Mouse (Mus musculus): Measurements from ENCODE around the gene Rab28. TPM values are rescaled to one million over a fixed set of nuclear protein-coding genes. Genes with fewer than 3 reads are reported as not detected.
A peak's percentile ranks its signal among the peaks of the same experiment; 100 is the strongest.

Gene Rab28
- 60.7 and 65.2 TPM in 2 replicates for polyA plus RNA-seq (2014; fragmentation: Nextera tagmentation; extraction: Ambion mirVana)

DNA sequence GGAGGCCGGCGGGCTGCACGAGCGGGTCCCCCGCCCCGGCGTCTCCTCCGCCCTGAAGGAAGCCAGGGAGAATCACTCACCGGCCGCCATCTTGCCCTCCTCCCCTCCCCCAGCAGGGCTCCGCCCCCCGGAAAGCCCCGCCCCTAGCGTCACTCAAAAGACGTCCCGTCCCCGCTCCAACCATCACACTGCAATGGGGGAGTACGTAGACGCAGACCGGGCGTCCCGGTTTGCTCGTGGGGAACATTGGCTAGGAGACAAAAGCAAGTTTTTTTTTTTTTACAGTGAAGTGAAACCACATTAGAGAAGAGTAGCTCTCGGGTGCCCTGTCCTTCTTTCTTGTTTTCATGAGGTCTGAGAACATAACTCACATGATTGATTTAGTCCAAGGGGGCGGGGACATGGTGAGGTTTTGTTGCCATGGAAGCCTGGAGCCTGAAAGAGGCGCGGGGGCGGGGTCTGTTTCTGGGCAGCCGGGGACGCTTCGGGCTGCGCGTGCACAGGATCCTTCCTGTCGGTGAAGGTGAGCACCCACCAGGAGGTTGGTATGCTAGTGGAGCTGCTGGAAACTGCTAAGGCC is at the start of gene Rab28:
Gene Rab28 (minus strand): TSS at position 107 of the 580 bp plus-strand sequence.
- peak within 1 kb of the TSS; percentile 97 for H3K4me3 ChIP-seq (ENCODE audit: low read depth, low read length)
- H3K27me3 ChIP-seq (ENCODE audit: control insufficient read depth, insufficient read depth, low read length) = no peaks in the 10 kb centered on the region
- H3K4me2 ChIP-seq (ENCODE audit: low read depth, low read length) = peak within 1 kb of the TSS; percentile 92
- peak; percentile 97 for ATAC-seq (ENCODE audit: low read depth)
- H3K9me3 ChIP-seq (ENCODE audit: control insufficient read depth, low read length) = no peaks in the 10 kb centered on the region
- peak within 1 kb of the TSS; percentile 96 for H3K9ac ChIP-seq (replicated peaks; ENCODE audit: low read depth, low read length)
- H3K4me1 ChIP-seq (ENCODE audit: control insufficient read depth, insufficient read depth, low read length) = peaks cover 7% of the 10 kb centered on the region; the same call in 1 of the 2 replicates
- H3K36me3 ChIP-seq (ENCODE audit: control insufficient read depth, insufficient read depth, low read length) = no peaks in the 10 kb centered on the region
- peak within 1 kb of the TSS; percentile 83 for H3K27ac ChIP-seq (ENCODE audit: low read depth, low read length)
- WGBS = under 1% methylated on average over 34 of the region's 34 CpGs

DNA sequence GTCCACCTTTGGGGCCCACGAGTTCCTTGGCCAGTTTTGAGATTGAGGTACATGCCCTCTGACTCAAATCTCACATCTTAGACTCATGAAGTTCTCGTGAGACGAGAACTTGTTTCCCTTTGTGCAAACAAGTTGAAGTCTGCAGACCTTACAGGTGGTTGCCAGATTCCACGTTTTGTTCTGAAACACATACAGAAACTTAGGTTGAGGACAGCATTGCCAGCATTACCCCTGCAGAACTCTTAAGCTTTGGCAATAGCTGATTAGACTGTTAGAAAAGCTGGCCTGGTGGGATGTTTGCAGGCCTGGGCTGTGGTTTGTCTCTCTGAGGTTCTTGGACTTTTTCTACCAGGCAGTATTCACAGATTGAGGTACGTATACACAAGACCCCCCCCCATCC is 49.4 kb upstream of the Rab28 start:
- Histone ChIP-seq H3K27ac (ENCODE audit: low read depth, low read length) (no peak overlapping the region), H3K4me3 (ENCODE audit: low read depth, low read length) (no peak overlapping the region), H3K27me3 (ENCODE audit: control insufficient read depth, insufficient read depth, low read length) (peaks cover 74% of the 10 kb centered on the region), H3K9ac (replicated peaks; ENCODE audit: low read depth, low read length) (no peak overlapping the region), H3K4me2 (ENCODE audit: low read depth, low read length) (no peak overlapping the region), H3K36me3 (ENCODE audit: control insufficient read depth, insufficient read depth, low read length) (no peaks in the 10 kb centered on the region), H3K4me1 (ENCODE audit: control insufficient read depth, insufficient read depth, low read length) (peaks cover 4% of the 10 kb centered on the region; the same call in 1 of the 2 replicates), H3K9me3 (ENCODE audit: control insufficient read depth, low read length) (no peaks in the 10 kb centered on the region)
- ATAC-seq (ENCODE audit: low read depth) = no peak
- WGBS = 4% methylated on average over 5 of the region's 5 CpGs

- no peaks in the 10 kb centered on the region for H3K9me3 ChIP-seq (ENCODE audit: control insufficient read depth, low read length)
- H3K27me3 ChIP-seq (ENCODE audit: control insufficient read depth, insufficient read depth, low read length) = peaks cover 79% of the 10 kb centered on the region
- H3K36me3 ChIP-seq (ENCODE audit: control insufficient read depth, insufficient read depth, low read length) = no peaks in the 10 kb centered on the region
- H3K27ac ChIP-seq (ENCODE audit: low read depth, low read length) = no peak overlapping the region
- no peaks in the 10 kb centered on the region for H3K4me1 ChIP-seq (ENCODE audit: control insufficient read depth, insufficient read depth, low read length)
- no peak overlapping the region for H3K4me2 ChIP-seq (ENCODE audit: low read depth, low read length)
- H3K9ac ChIP-seq (replicated peaks; ENCODE audit: low read depth, low read length) = no peak overlapping the region
- no peak for ATAC-seq (ENCODE audit: low read depth)
- WGBS = 4% methylated on average over 4 of the region's 4 CpGs
- no peak overlapping the region for H3K4me3 ChIP-seq (ENCODE audit: low read depth, low read length)
Measured at GRCm38 (mm10) chr5:41756396-41756795, 48.4 kb upstream of the Rab28 start.

- H3K4me2 ChIP-seq (ENCODE audit: low read depth, low read length) = no peak overlapping the region
- H3K4me1 ChIP-seq (ENCODE audit: control insufficient read depth, insufficient read depth, low read length) = no peaks in the 10 kb centered on the region
- WGBS = under 1% methylated on average over 23 of the region's 23 CpGs
- H3K27me3 ChIP-seq (ENCODE audit: control insufficient read depth, insufficient read depth, low read length) = peaks cover 80% of the 10 kb centered on the region
- no peaks in the 10 kb centered on the region for H3K9me3 ChIP-seq (ENCODE audit: control insufficient read depth, low read length)
- no peak overlapping the region for H3K27ac ChIP-seq (ENCODE audit: low read depth, low read length)
- no peak overlapping the region for H3K9ac ChIP-seq (replicated peaks; ENCODE audit: low read depth, low read length)
- no peak overlapping the region for H3K4me3 ChIP-seq (ENCODE audit: low read depth, low read length)
- H3K36me3 ChIP-seq (ENCODE audit: control insufficient read depth, insufficient read depth, low read length) = no peaks in the 10 kb centered on the region
- ATAC-seq (ENCODE audit: low read depth) = no peak
Measured at GRCm38 (mm10) chr5:41755373-41755960, 47.5 kb upstream of the Rab28 start.

GRCm38 (mm10) chr5:41754836-41755235 is 46.9 kb upstream of the Rab28 start:
- no peak overlapping the region for H3K4me2 ChIP-seq (ENCODE audit: low read depth, low read length)
- no peak overlapping the region for H3K4me3 ChIP-seq (ENCODE audit: low read depth, low read length)

DNA sequence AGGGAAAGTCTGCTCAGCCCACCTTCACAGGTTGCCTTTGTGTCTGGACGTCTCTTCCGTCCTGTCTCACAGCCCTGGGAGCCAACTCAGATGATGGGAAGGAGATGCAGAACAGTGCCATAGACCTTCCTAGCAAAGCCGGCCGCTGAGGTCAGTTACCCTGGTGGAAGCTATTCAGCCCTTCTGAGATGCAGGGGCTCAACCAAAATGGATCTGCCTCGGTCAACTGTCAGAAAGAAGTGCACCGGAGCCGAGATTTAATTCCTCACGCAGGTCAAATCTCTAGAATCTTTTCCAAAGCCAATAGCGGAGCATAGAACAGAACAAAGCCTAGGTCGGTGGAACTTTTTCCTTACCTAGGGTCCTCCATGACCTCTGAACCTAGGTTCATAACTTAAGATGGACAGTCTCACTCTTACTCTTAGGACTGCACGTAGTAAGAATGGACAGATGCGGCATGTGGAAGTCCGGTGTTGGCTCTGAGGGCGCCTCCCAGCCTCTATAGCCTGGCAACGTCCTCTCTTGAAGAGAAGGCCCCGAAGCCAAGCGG is 46.3 kb upstream of the Rab28 start:
- H3K4me1 ChIP-seq (ENCODE audit: control insufficient read depth, insufficient read depth, low read length) = no peaks in the 10 kb centered on the region
- no peak overlapping the region for H3K4me3 ChIP-seq (ENCODE audit: low read depth, low read length)
- no peak overlapping the region for H3K9ac ChIP-seq (replicated peaks; ENCODE audit: low read depth, low read length)
- H3K36me3 ChIP-seq (ENCODE audit: control insufficient read depth, insufficient read depth, low read length) = no peaks in the 10 kb centered on the region
- under 1% methylated on average over 17 of the region's 17 CpGs for WGBS
- H3K27me3 ChIP-seq (ENCODE audit: control insufficient read depth, insufficient read depth, low read length) = peaks cover 82% of the 10 kb centered on the region
- H3K4me2 ChIP-seq (ENCODE audit: low read depth, low read length) = no peak overlapping the region
- H3K27ac ChIP-seq (ENCODE audit: low read depth, low read length) = no peak overlapping the region
- no peaks in the 10 kb centered on the region for H3K9me3 ChIP-seq (ENCODE audit: control insufficient read depth, low read length)
- ATAC-seq (ENCODE audit: low read depth) = peak; percentile 29; the same call in 1 of the 2 replicates

More at GRCm38 (mm10) chr5:41754836-41755235, 46.9 kb upstream of the Rab28 start:
- H3K9me3 ChIP-seq (ENCODE audit: control insufficient read depth, low read length) = no peaks in the 10 kb centered on the region
- no peak overlapping the region for H3K27ac ChIP-seq (ENCODE audit: low read depth, low read length)
- ATAC-seq (ENCODE audit: low read depth) = no peak
- H3K9ac ChIP-seq (replicated peaks; ENCODE audit: low read depth, low read length) = no peak overlapping the region
- no peaks in the 10 kb centered on the region for H3K4me1 ChIP-seq (ENCODE audit: control insufficient read depth, insufficient read depth, low read length)
- H3K27me3 ChIP-seq (ENCODE audit: control insufficient read depth, insufficient read depth, low read length) = peaks cover 81% of the 10 kb centered on the region
- no peaks in the 10 kb centered on the region for H3K36me3 ChIP-seq (ENCODE audit: control insufficient read depth, insufficient read depth, low read length)
- under 1% methylated on average over 16 of the region's 16 CpGs for whole genome bisulfite sequencing

- Histone ChIP-seq H3K36me3 (ENCODE audit: control insufficient read depth, insufficient read depth, low read length) (no peaks in the 10 kb centered on the region), H3K4me3 (ENCODE audit: low read depth, low read length) (no peak overlapping the region), H3K27me3 (ENCODE audit: control insufficient read depth, insufficient read depth, low read length) (peaks cover 82% of the 10 kb centered on the region), H3K4me2 (ENCODE audit: low read depth, low read length) (no peak overlapping the region), H3K27ac (ENCODE audit: low read depth, low read length) (no peak overlapping the region), H3K9me3 (ENCODE audit: control insufficient read depth, low read length) (no peaks in the 10 kb centered on the region), H3K9ac (replicated peaks; ENCODE audit: low read depth, low read length) (no peak overlapping the region), H3K4me1 (ENCODE audit: control insufficient read depth, insufficient read depth, low read length) (no peaks in the 10 kb centered on the region)
- ATAC-seq (ENCODE audit: low read depth) = no peak
- 21% methylated on average over 4 of the region's 4 CpGs for WGBS
Measured at GRCm38 (mm10) chr5:41752721-41753120, 44.8 kb upstream of the Rab28 start.

DNA sequence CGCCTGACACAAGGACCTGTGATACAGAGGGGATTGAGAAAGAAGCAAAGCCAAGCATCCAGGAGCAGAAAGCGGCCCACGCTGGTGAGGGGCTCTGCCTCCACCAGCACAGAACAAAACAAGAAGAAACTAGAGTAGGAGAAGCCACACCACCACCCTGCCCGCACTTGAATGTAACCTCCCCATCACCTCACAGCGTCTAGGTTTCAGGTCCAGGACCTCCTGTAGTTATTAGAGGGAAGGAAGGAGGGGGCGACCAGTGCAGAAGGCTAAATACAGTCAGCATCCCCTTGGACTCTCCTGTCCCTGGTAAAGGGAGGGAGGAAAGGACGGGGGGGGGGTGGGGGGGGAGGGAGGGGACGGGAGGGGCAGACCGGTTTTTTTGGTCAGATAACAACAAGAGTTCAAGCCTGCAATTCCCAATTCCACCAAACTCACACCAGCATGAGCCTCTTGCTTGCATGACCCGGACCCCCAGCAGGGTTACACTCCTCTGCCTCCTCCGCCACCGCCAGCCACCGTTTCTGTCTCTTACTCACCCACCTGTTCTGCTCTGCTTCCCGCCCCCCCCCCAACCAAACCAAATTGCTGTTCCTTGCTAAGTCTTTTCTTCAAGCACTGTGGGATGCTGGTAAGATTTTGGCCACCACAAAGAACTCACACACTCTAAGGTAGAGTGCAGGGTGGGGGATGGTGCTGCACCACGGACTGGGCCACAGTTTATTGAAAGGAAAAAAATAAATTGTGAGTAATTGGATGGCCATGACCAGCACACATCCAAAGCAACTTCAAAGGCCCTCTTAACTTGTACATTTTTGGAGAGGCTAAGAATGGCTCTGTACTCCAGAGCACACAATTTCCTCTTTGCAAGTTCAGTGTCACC is 37.2 kb upstream of the Rab28 start:
- Histone ChIP-seq H3K36me3 (ENCODE audit: control insufficient read depth, insufficient read depth, low read length) (no peaks in the 10 kb centered on the region), H3K9me3 (ENCODE audit: control insufficient read depth, low read length) (no peaks in the 10 kb centered on the region), H3K4me3 (ENCODE audit: low read depth, low read length) (no peak overlapping the region), H3K9ac (replicated peaks; ENCODE audit: low read depth, low read length) (no peak overlapping the region), H3K4me1 (ENCODE audit: control insufficient read depth, insufficient read depth, low read length) (no peaks in the 10 kb centered on the region), H3K27me3 (ENCODE audit: control insufficient read depth, insufficient read depth, low read length) (peaks cover 47% of the 10 kb centered on the region), H3K4me2 (ENCODE audit: low read depth, low read length) (no peak overlapping the region), H3K27ac (ENCODE audit: low read depth, low read length) (no peak overlapping the region)
- peak; percentile 34; the same call in 1 of the 2 replicates for ATAC-seq (ENCODE audit: low read depth)
- WGBS = 4% methylated on average over 14 of the region's 15 CpGs
